Comparison of ENCODE assay signal across 13 mouse cellular contexts in genomic region chr7:66231861-66232260, GRCm38 (mm10).
DNase-seq lines count a peak whose midpoint lies in the region; ATAC-seq and TF ChIP-seq lines count a peak whose summit lies in the region.
"Had no signal": no experiment of that assay in that cellular context is flagged by ENCODE, and none has a peak within 500 bp of the region (broad histone marks: within the 10 kb centered on the region; RNA-seq: fewer than 3 reads in every experiment).

No protein-coding gene starts in this region.

- H3K4me1 ChIP-seq in forebrain, embryonic 11.5 days (replicated peaks; ENCODE audit: control insufficient read depth, insufficient read depth, low read length) = peaks cover 16% of the 10 kb centered on the region
- H3K4me1 ChIP-seq in forebrain, embryonic 16.5 days (replicated peaks; ENCODE audit: control insufficient read depth, insufficient read depth, low read length) = peaks cover 10% of the 10 kb centered on the region
- H3K4me1 ChIP-seq in kidney, embryonic 15.5 days = peaks cover 24% of the 10 kb centered on the region
- H3K4me1 ChIP-seq in hindbrain, embryonic 13.5 days (replicated peaks) = peaks cover 39% of the 10 kb centered on the region
- peaks cover 40% of the 10 kb centered on the region for H3K4me1 ChIP-seq in liver, postnatal 0 days (ENCODE audit: insufficient read depth)

- no peak overlapping the region for H3K9ac ChIP-seq in forebrain, embryonic 11.5 days (ENCODE audit: low read length)
- H3K9ac ChIP-seq in forebrain, embryonic 16.5 days (replicated peaks; ENCODE audit: low read depth, low read length) = no peak overlapping the region
- H3K9ac ChIP-seq in kidney, embryonic 15.5 days = no peak overlapping the region
- no peak overlapping the region for H3K9ac ChIP-seq in hindbrain, embryonic 13.5 days
- H3K9ac ChIP-seq in liver, postnatal 0 days (replicated peaks) = no peak overlapping the region
- H3K9ac ChIP-seq: liver, embryonic 14.5 days had no signal

- no peak for TF ChIP-seq CTCF in liver, postnatal 0 days (IDR thresholded peaks at IDR 0.05; ENCODE audit: low read depth)

- no peak for ATAC-seq in forebrain, embryonic 11.5 days (replicated peaks; ENCODE audit: low FRiP score)
- no peak for ATAC-seq in forebrain, embryonic 16.5 days
- ATAC-seq in kidney, embryonic 15.5 days (replicated peaks; ENCODE audit: low FRiP score) = no peak
- no peak for ATAC-seq in hindbrain, embryonic 13.5 days (ENCODE audit: low FRiP score)
- ATAC-seq in liver, postnatal 0 days = no peak
- ATAC-seq: activated CD4-positive, CD25-positive, alpha-beta regulatory T cell, adult 4 months had no signal

- no peaks in the 10 kb centered on the region for H3K36me3 ChIP-seq in forebrain, embryonic 11.5 days (ENCODE audit: control insufficient read depth, insufficient read depth, low read length)
- no peaks in the 10 kb centered on the region for H3K36me3 ChIP-seq in forebrain, embryonic 16.5 days (ENCODE audit: control insufficient read depth, insufficient read depth)
- no peaks in the 10 kb centered on the region for H3K36me3 ChIP-seq in kidney, embryonic 15.5 days
- no peaks in the 10 kb centered on the region for H3K36me3 ChIP-seq in hindbrain, embryonic 13.5 days
- H3K36me3 ChIP-seq in liver, postnatal 0 days (replicated peaks; ENCODE audit: insufficient read depth, low read length) = no peaks in the 10 kb centered on the region

- no peak overlapping the region for H3K4me2 ChIP-seq in forebrain, embryonic 11.5 days (ENCODE audit: low read depth, low read length, severe bottlenecking)
- no peak overlapping the region for H3K4me2 ChIP-seq in forebrain, embryonic 16.5 days (ENCODE audit: low read length)
- H3K4me2 ChIP-seq in kidney, embryonic 15.5 days = no peak overlapping the region
- no peak overlapping the region for H3K4me2 ChIP-seq in hindbrain, embryonic 13.5 days
- no peak overlapping the region for H3K4me2 ChIP-seq in liver, postnatal 0 days (ENCODE audit: low read depth, low read length)

- no peaks in the 10 kb centered on the region for H3K9me3 ChIP-seq in forebrain, embryonic 11.5 days (ENCODE audit: control insufficient read depth, low read length)
- no peaks in the 10 kb centered on the region for H3K9me3 ChIP-seq in forebrain, embryonic 16.5 days (ENCODE audit: control insufficient read depth, low read length)
- H3K9me3 ChIP-seq in kidney, embryonic 15.5 days (replicated peaks) = no peaks in the 10 kb centered on the region
- no peaks in the 10 kb centered on the region for H3K9me3 ChIP-seq in hindbrain, embryonic 13.5 days
- no peaks in the 10 kb centered on the region for H3K9me3 ChIP-seq in liver, postnatal 0 days (ENCODE audit: low read length)
- H3K9me3 ChIP-seq: megakaryocyte, embryonic 14.5 days had no signal

- no peak for TF ChIP-seq EP300 in liver, postnatal 0 days (IDR thresholded peaks at IDR 0.05; ENCODE audit: low read depth)

- no peak overlapping the region for H3K27ac ChIP-seq in forebrain, embryonic 11.5 days (ENCODE audit: low read depth, low read length)
- H3K27ac ChIP-seq in forebrain, embryonic 16.5 days (ENCODE audit: low read length) = no peak overlapping the region
- H3K27ac ChIP-seq in kidney, embryonic 15.5 days = peak overlapping the region; percentile 10; the same call in 1 of the 2 replicates
- peak overlapping the region; percentile 85 for H3K27ac ChIP-seq in hindbrain, embryonic 13.5 days
- no peak overlapping the region for H3K27ac ChIP-seq in liver, postnatal 0 days (ENCODE audit: low read depth)
- H3K27ac ChIP-seq: liver, embryonic 14.5 days had no signal

- peak; percentile 48 for DNase-seq in forebrain, embryonic 11.5 days (ENCODE audit: low spot score)
- DNase-seq in kidney, postnatal 4 days = no peak
- DNase-seq in liver, postnatal 0 days = peak; percentile 12
- no peak for DNase-seq in cerebellum, adult 18-20 months
- no peak for DNase-seq in adrenal gland, postnatal 14 days
- DNase-seq: spleen, adult 18-20 months; thymus, postnatal 25 days had no signal

- 84% methylated on average over 4 of the region's 4 CpGs for WGBS in forebrain, embryonic 11.5 days
- 90% methylated on average over 4 of the region's 4 CpGs for WGBS in forebrain, embryonic 16.5 days
- 82% methylated on average over 4 of the region's 4 CpGs for WGBS in kidney, embryonic 15.5 days
- WGBS in hindbrain, embryonic 13.5 days = 74% methylated on average over 4 of the region's 4 CpGs
- 88% methylated on average over 4 of the region's 4 CpGs for WGBS in liver, postnatal 0 days (ENCODE audit: insufficient replicate concordance)

- no peaks in the 10 kb centered on the region for H3K27me3 ChIP-seq in forebrain, embryonic 11.5 days (ENCODE audit: control insufficient read depth, insufficient read depth, low read length)
- H3K27me3 ChIP-seq in forebrain, embryonic 16.5 days (replicated peaks; ENCODE audit: control insufficient read depth, insufficient read depth, low read length) = no peaks in the 10 kb centered on the region
- H3K27me3 ChIP-seq in kidney, embryonic 15.5 days = no peaks in the 10 kb centered on the region
- H3K27me3 ChIP-seq in hindbrain, embryonic 13.5 days = no peaks in the 10 kb centered on the region
- H3K27me3 ChIP-seq in liver, postnatal 0 days (ENCODE audit: insufficient read depth, low read length) = no peaks in the 10 kb centered on the region
- H3K27me3 ChIP-seq: megakaryocyte, embryonic 14.5 days had no signal

- H3K4me3 ChIP-seq in forebrain, embryonic 11.5 days (ENCODE audit: low read depth, low read length) = no peak overlapping the region
- no peak overlapping the region for H3K4me3 ChIP-seq in forebrain, embryonic 16.5 days (replicated peaks; ENCODE audit: low read length)
- H3K4me3 ChIP-seq in kidney, embryonic 15.5 days (replicated peaks) = no peak overlapping the region
- no peak overlapping the region for H3K4me3 ChIP-seq in hindbrain, embryonic 13.5 days
- no peak overlapping the region for H3K4me3 ChIP-seq in liver, postnatal 0 days (ENCODE audit: low read depth, low read length)
- H3K4me3 ChIP-seq: megakaryocyte, embryonic 14.5 days had no signal

Comparison
In these comparisons a context has a peak if more than half of its experiments do, and no peak if none do; other contexts are left out.
1. DNase-seq: peak in forebrain, embryonic 11.5 days (single experiment) and liver, postnatal 0 days (single experiment); none in kidney, postnatal 4 days (0 of 2), cerebellum, adult 18-20 months (0 of 2) and adrenal gland, postnatal 14 days (single experiment).
2. H3K27ac ChIP-seq: peak in kidney, embryonic 15.5 days (single experiment) and hindbrain, embryonic 13.5 days (single experiment); none in forebrain, embryonic 11.5 days (single experiment), forebrain, embryonic 16.5 days (single experiment) and liver, postnatal 0 days (single experiment).